Mouse (Mus musculus): ENCODE results near the gene Olfr1406. TPM values are rescaled to one million over a fixed set of nuclear protein-coding genes. Genes with fewer than 3 reads are reported as not detected.

Olfr1406 gene
- polyA plus RNA-seq (2012; rRNA removed) = not detected in 2 replicates

DNA sequence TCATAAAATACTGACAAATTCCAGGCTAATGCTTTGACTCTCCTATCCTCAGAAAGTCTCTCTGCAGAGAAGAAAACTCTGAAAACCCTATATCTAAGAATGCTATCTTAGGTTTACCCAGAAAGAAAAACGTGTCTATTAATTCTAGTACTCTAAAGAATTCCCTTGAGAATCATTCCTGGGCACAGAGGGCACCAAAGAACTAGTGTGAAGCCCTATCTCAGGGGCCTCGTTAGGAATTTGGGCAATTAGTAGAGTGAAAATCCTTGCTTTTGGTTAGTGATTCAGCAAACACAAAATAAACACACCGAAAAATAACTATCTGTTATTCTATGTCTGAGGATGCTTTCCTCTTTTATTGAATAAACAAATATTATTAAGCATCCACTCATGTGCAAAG lies at the start of gene Olfr1406:
Olfr1406 (minus strand) TSS at position 101 of the 400 bp plus-strand sequence.

DNA sequence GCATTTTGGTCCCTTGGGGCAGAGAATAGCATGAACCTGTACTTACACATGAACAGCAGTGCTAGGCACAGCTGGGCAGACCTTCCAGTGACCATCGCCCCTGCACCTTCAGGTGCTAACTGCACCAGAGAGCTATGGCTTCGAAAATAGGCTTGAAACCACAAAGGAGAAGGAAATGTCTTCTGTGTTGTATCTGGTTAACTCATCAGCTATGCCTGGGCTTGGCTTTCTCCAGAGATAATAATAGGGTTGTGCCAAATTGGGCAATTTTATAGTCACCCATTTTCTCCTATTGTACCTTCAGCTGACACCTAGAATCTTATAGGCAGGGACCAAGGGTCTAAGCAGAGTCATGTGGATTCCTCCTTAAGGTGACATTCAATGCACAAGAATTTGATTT lies 36.6 kb upstream of the Olfr1406 start, which contains the start of gene Fcer1a:
Fcer1a (minus strand) TSS at position 134 of the 400 bp plus-strand sequence.

DNA sequence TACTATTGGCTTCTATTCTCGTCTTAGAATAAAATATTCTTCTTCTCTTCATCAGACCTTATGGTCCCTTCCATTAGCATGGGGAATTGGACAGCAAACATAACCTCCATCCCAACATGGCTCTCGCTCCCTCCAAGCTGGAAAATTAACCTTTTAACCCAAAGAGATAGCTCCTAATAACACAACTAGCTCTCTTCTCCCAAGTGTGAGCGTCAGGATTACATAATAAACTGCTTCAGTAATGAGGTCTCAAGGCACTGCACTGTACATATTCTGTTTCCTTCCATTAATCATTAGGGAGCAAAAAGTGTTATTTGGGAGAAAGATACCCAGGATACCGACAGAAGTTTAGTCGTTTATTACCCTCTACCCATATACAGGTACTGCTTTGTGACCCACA lies 21.7 kb upstream of the Olfr1406 start, which contains the start of gene Olfr1404:
Olfr1404 (plus strand) TSS at position 301 of the 400 bp plus-strand sequence.

DNA sequence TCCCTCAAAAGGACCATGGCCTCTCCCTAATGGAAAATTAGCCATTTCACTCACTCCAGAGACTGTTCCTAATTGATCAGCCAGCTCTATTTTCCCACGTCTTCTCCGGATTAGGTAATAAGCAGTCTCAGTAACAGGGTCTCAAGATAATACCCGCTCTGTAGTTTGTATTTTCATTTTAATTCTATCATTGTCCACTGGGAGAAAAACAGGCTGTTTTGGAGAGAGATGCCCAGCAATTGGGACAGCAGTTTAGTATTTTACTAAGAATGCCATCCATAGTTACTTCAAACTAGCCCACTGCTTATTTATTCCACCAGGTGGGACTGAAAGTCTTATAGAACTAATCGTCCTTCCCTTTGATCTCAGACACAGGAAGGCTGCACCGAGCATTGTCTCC lies 7.1 kb upstream of the Olfr1406 start, which contains the start of gene Olfr218:
Olfr218 (plus strand) TSS at position 301 of the 400 bp plus-strand sequence.

DNA sequence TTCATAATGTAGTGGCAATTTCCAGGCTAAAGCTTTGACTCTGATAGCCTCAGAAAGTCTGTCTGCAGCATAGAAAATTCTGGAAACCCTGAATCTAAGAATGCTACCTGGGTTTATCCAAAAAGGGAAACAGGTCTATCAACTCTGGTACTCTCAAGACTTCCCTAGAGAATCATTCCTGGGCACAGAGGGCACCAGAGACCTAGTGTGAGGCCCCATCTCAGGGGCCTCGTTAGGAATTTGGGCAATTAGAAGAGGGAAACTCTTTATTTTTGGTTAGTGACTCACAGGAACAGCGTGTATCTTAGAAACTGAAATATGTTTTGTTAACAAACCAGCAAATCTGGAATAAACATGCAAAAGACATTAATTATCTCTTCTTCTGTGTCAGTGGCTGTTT lies 53.2 kb downstream of the Olfr1406 start, which contains the start of gene Olfr1408:
Olfr1408 (minus strand) TSS at position 101 of the 400 bp plus-strand sequence.

Other genes with a start within 250 kb of the Olfr1406 start
- not detected in 2 replicates for gene Olfr16, start 240.2 kb downstream of the Olfr1406 start, polyA plus RNA-seq (2012; rRNA removed)
- gene Olfr1408, start 53.3 kb downstream of the Olfr1406 start, polyA plus RNA-seq (2012; rRNA removed) = not detected in 2 replicates
- not detected in 2 replicates for gene Olfr218, start 7.2 kb upstream of the Olfr1406 start, polyA plus RNA-seq (2012; rRNA removed)
- gene Olfr1404, start 21.8 kb upstream of the Olfr1406 start, polyA plus RNA-seq (2012; rRNA removed) = not detected in 2 replicates
- gene Fcer1a, start 36.6 kb upstream of the Olfr1406 start, polyA plus RNA-seq (2012; rRNA removed) = not detected in 2 replicates
- not detected in 2 replicates for gene Olfr418, start 75.4 kb upstream of the Olfr1406 start, polyA plus RNA-seq (2012; rRNA removed)
- 0.23 and 5.5 TPM in 2 replicates for gene Mptx2, start 87.1 kb upstream of the Olfr1406 start, polyA plus RNA-seq (2012; rRNA removed)
- 12.9 and 18.3 TPM in 2 replicates for gene Ackr1, start 143.1 kb upstream of the Olfr1406 start, polyA plus RNA-seq (2012; rRNA removed)
- 9.1 and 10.1 TPM in 2 replicates for gene Aim2, start 160.2 kb upstream of the Olfr1406 start, polyA plus RNA-seq (2012; rRNA removed)
- gene Cadm3, start 177.1 kb upstream of the Olfr1406 start, polyA plus RNA-seq (2012; rRNA removed) = 11.3 and 14.2 TPM in 2 replicates